Mouse (Mus musculus): ENCODE measurements around the gene Map3k21. TPM values are rescaled to one million over a fixed set of nuclear protein-coding genes. Genes with fewer than 3 reads are reported as not detected.
A peak's percentile ranks its signal among the peaks of the same experiment; 100 is the strongest.

The Map3k21 gene
- polyA plus RNA-seq, 1 experiment: 3.3 TPM

DNA sequence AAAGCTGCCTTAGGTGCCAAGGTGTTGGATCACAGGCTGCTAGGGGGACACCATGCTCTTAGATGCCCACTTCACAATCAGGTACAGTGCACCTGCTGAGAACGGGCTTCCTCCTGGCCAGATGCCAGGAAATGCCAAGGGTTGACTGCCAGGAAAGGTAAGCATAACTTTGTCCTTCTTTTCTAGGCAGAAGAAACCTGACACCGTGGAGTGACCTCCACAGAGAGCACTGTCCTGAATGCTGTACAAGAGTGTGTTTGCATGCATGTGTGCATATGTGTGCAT is 37.1 kb upstream of the Map3k21 start:
- no peaks in the 10 kb centered on the region for H3K27me3 ChIP-seq (ENCODE audit: control insufficient read depth, insufficient read depth, low read length)
- no peak for TF ChIP-seq CTCF (IDR thresholded peaks at IDR 0.05; ENCODE audit: control insufficient read depth, insufficient read depth, insufficient replicate concordance, low read depth, low read length)
- no peak for TF ChIP-seq POLR2A (IDR thresholded peaks at IDR 0.05; ENCODE audit: control insufficient read depth, low read depth, low read length)
- no peaks in the 10 kb centered on the region for H3K36me3 ChIP-seq (ENCODE audit: control insufficient read depth, insufficient read depth, low read length)
- H3K4me3 ChIP-seq (ENCODE audit: control insufficient read depth, low read depth, low read length): no peak overlapping the region
- H3K27ac ChIP-seq (ENCODE audit: control insufficient read depth, insufficient read depth, low read depth, low read length): no peak overlapping the region
- H3K4me1 ChIP-seq (ENCODE audit: control insufficient read depth, insufficient read depth, low read length): peaks cover 3% of the 10 kb centered on the region

GRCm38 (mm10) chr8:125880447-125880846 is 29.8 kb upstream of the Map3k21 start:
- no peaks in the 10 kb centered on the region for H3K27me3 ChIP-seq (ENCODE audit: control insufficient read depth, insufficient read depth, low read length)
- no peaks in the 10 kb centered on the region for H3K36me3 ChIP-seq (ENCODE audit: control insufficient read depth, insufficient read depth, low read length)
- H3K4me3 ChIP-seq (ENCODE audit: control insufficient read depth, low read depth, low read length): no peak overlapping the region
- no peak overlapping the region for H3K27ac ChIP-seq (ENCODE audit: control insufficient read depth, insufficient read depth, low read depth, low read length)
- no peaks in the 10 kb centered on the region for H3K4me1 ChIP-seq (ENCODE audit: control insufficient read depth, insufficient read depth, low read length)
- TF ChIP-seq CTCF (IDR thresholded peaks at IDR 0.05; ENCODE audit: control insufficient read depth, insufficient read depth, insufficient replicate concordance, low read depth, low read length) (no peak), POLR2A (IDR thresholded peaks at IDR 0.05; ENCODE audit: control insufficient read depth, low read depth, low read length) (no peak)

DNA sequence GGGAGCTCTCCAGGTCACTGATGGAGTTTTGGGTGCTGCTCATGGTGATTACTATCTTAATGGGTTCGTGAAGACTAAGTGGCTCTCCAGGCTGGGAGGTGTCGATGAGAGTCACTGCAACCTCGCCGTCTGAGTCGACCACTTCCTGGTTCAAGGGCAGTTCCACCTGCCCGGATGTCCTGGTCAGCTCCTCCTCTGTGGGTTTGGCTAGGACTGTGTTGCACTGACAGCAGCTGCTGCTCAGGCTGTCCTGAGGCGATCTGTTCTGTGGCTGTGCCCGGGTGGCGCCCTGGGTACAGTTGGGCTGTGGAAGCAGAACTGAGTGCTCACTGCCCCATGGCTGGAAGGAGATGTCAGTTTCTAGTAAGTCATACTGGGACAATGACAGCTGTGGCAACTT is 22.7 kb upstream of the Map3k21 start:
- Histone ChIP-seq H3K27ac (ENCODE audit: control insufficient read depth, insufficient read depth, low read depth, low read length) (no peak overlapping the region), H3K27me3 (ENCODE audit: control insufficient read depth, insufficient read depth, low read length) (no peaks in the 10 kb centered on the region), H3K4me1 (ENCODE audit: control insufficient read depth, insufficient read depth, low read length) (no peaks in the 10 kb centered on the region), H3K4me3 (ENCODE audit: control insufficient read depth, low read depth, low read length) (no peak overlapping the region), H3K36me3 (ENCODE audit: control insufficient read depth, insufficient read depth, low read length) (no peaks in the 10 kb centered on the region)
- TF ChIP-seq POLR2A (IDR thresholded peaks at IDR 0.05; ENCODE audit: control insufficient read depth, low read depth, low read length) (no peak), CTCF (IDR thresholded peaks at IDR 0.05; ENCODE audit: control insufficient read depth, insufficient read depth, insufficient replicate concordance, low read depth, low read length) (no peak)

GRCm38 (mm10) chr8:125889920-125890319 is 20.3 kb upstream of the Map3k21 start:
- Histone ChIP-seq H3K4me3 (ENCODE audit: control insufficient read depth, low read depth, low read length) (no peak overlapping the region), H3K27me3 (ENCODE audit: control insufficient read depth, insufficient read depth, low read length) (no peaks in the 10 kb centered on the region), H3K27ac (ENCODE audit: control insufficient read depth, insufficient read depth, low read depth, low read length) (no peak overlapping the region), H3K4me1 (ENCODE audit: control insufficient read depth, insufficient read depth, low read length) (no peaks in the 10 kb centered on the region), H3K36me3 (ENCODE audit: control insufficient read depth, insufficient read depth, low read length) (no peaks in the 10 kb centered on the region)
- TF ChIP-seq POLR2A (IDR thresholded peaks at IDR 0.05; ENCODE audit: control insufficient read depth, low read depth, low read length) (no peak), CTCF (IDR thresholded peaks at IDR 0.05; ENCODE audit: control insufficient read depth, insufficient read depth, insufficient replicate concordance, low read depth, low read length) (no peak)

DNA sequence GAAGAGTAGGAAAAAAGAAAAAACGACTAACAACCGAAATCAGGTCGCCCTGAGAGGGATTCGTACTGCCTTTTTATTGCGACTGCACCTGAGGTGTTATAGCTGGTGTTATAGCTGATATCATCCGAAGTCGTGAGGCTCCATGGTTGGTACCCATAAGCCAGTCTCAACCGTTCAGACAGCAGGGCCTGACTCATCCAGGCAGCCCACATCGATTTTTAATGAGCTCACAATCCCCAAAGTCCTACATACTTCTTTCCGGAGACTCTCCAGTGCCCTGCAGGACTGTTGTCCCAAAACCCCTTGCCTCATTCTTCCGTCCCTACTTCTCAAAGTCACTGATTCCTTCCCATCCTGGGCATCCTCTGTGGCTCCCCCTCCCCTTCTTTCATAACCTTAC is 12.9 kb upstream of the Map3k21 start:
- Histone ChIP-seq H3K36me3 (ENCODE audit: control insufficient read depth, insufficient read depth, low read length) (no peaks in the 10 kb centered on the region), H3K4me1 (ENCODE audit: control insufficient read depth, insufficient read depth, low read length) (peaks cover 5% of the 10 kb centered on the region), H3K27ac (ENCODE audit: control insufficient read depth, insufficient read depth, low read depth, low read length) (no peak overlapping the region), H3K4me3 (ENCODE audit: control insufficient read depth, low read depth, low read length) (no peak overlapping the region), H3K27me3 (ENCODE audit: control insufficient read depth, insufficient read depth, low read length) (0 out of 2 replicates have a peak, but pooled peaks cover 2% of the 10 kb centered on the region)
- TF ChIP-seq POLR2A (IDR thresholded peaks at IDR 0.05; ENCODE audit: control insufficient read depth, low read depth, low read length) (no peak), CTCF (IDR thresholded peaks at IDR 0.05; ENCODE audit: control insufficient read depth, insufficient read depth, insufficient replicate concordance, low read depth, low read length) (no peak)

GRCm38 (mm10) chr8:125897868-125898788 is 12.1 kb upstream of the Map3k21 start, which contains the start of gene Pcnx2:
Pcnx2 (minus strand) TSS chr8:125898317.
- TF ChIP-seq POLR2A (IDR thresholded peaks at IDR 0.05; ENCODE audit: control insufficient read depth, low read depth, low read length) (no peak), CTCF (IDR thresholded peaks at IDR 0.05; ENCODE audit: control insufficient read depth, insufficient read depth, insufficient replicate concordance, low read depth, low read length) (no peak)
- Histone ChIP-seq H3K4me1 (ENCODE audit: control insufficient read depth, insufficient read depth, low read length) (peaks cover 5% of the 10 kb centered on the region), H3K27ac (ENCODE audit: control insufficient read depth, insufficient read depth, low read depth, low read length) (no peak within 1 kb of the TSS), H3K36me3 (ENCODE audit: control insufficient read depth, insufficient read depth, low read length) (no peaks in the 10 kb centered on the region), H3K4me3 (ENCODE audit: control insufficient read depth, low read depth, low read length) (no peak within 1 kb of the TSS; the same call in 1 of the 2 replicates), H3K27me3 (ENCODE audit: control insufficient read depth, insufficient read depth, low read length) (0 out of 2 replicates have a peak, but pooled peaks cover 2% of the 10 kb centered on the region)

DNA sequence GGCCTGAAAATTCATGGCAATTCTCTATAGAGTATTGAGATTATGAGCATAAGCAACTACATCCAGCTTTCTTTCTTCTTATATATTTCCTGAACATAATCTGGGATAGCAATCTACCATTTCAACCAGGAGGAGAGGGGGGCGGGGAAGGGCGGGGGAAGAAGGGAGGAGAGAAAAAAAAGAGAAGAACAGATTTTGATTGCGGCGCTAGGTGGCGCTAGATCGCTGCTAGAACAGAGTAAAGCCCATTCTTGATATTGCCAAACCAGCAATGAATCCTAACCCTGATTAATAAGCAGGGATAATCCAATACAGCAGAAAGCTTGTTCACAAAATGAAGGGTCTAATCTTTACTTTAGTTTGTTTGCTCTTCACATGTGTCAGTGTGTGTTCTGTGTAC is 11.4 kb upstream of the Map3k21 start:
- Histone ChIP-seq H3K27me3 (ENCODE audit: control insufficient read depth, insufficient read depth, low read length) (0 out of 2 replicates have a peak, but pooled peaks cover 2% of the 10 kb centered on the region), H3K27ac (ENCODE audit: control insufficient read depth, insufficient read depth, low read depth, low read length) (no peak overlapping the region), H3K4me3 (ENCODE audit: control insufficient read depth, low read depth, low read length) (no peak overlapping the region), H3K4me1 (ENCODE audit: control insufficient read depth, insufficient read depth, low read length) (peaks cover 5% of the 10 kb centered on the region), H3K36me3 (ENCODE audit: control insufficient read depth, insufficient read depth, low read length) (no peaks in the 10 kb centered on the region)
- peak; percentile 19; the same call in 1 of the 2 replicates for TF ChIP-seq CTCF (IDR thresholded peaks at IDR 0.05; ENCODE audit: control insufficient read depth, insufficient read depth, insufficient replicate concordance, low read depth, low read length)
- TF ChIP-seq POLR2A (IDR thresholded peaks at IDR 0.05; ENCODE audit: control insufficient read depth, low read depth, low read length): no peak
